Mouse (Mus musculus) olfactory bulb, adult 2 months (tissue): ENCODE data around the gene Lrrc28. TPM values are rescaled to one million over a fixed set of nuclear protein-coding genes. Genes with fewer than 3 reads are reported as not detected.

ENCODE experiments used
- H3K27ac ChIP-seq: fragments of 200-500 bp; 2 replicates; pipeline ENCODE4 v1.5.1; 2012; ENCODE audit warnings: low read depth, low read length; ENCODE audit not compliant: insufficient read depth
- H3K4me1 ChIP-seq: fragments of 200-500 bp; 2 replicates; pipeline ENCODE4 v1.6.1; 2012; ENCODE audit warnings: low read length; ENCODE audit not compliant: control insufficient read depth, insufficient read depth
- H3K4me3 ChIP-seq: fragments of 200-500 bp; 2 replicates; pipeline ENCODE4 v1.5.1; 2012; ENCODE audit warnings: mild to moderate bottlenecking, low read depth, low read length, moderate library complexity; ENCODE audit not compliant: insufficient read depth
- CTCF ChIP-seq: fragments of 200-500 bp; IDR thresholded peaks from 2 replicates; pipeline ENCODE4 v1.5.1; 2012; ENCODE audit warnings: low read depth, mild to moderate bottlenecking, low read length, moderate library complexity; ENCODE audit not compliant: insufficient read depth
- POLR2A ChIP-seq: fragments of 200-500 bp; IDR thresholded peaks from 2 replicates; pipeline ENCODE4 v1.6.1; 2012; ENCODE audit warnings: mild to moderate bottlenecking, low read depth, low read length, moderate library complexity; ENCODE audit not compliant: insufficient read depth
- whole genome bisulfite sequencing: fragments of 180-500 bp; shearing (Covaris S2); methylation state at CpG from one replicate; pipeline ENCODE4 v1.1.7; 2018; 5-methylcytosine and 5-hydroxymethylcytosine counted together
- polyA plus RNA-seq: library from polyadenylated mRNA; stranded (reverse); fragments of >200 nt; gene quantifications from 2 replicates; pipeline ENCODE4 v1.2.4, GENCODE M21; 2012; ENCODE audit warnings: low replicate concordance; ENCODE audit not compliant: missing spikeins, insufficient read depth, insufficient read length

The Lrrc28 gene
- polyA plus RNA-seq, 1 experiment, result not detected

DNA sequence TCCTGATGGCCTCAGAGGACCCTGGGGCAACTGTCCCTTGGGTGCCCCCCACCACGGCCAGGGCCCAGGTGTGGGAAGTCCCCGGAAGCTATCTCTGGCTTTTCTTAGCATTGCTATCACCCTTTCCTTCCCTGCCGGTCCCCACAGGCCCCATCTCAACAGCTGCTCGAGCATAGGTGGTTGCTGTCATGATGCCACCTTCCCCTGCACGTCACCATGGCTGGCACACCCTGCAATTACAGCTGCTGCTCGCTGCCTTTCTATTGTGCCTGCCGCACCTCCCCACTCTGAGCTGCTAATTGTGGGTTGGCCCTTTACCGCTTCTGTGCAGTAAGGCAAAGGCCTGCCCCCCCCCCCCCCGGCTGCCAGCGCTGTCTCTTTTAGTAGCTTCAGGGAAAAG, 167.1 kb downstream of the Lrrc28 start:
- H3K4me3 ChIP-seq, result no peak overlapping the region
- WGBS, result 14% methylated on average over 9 of the region's 10 CpGs
- H3K27ac ChIP-seq, result peak overlapping the region; percentile 89
- TF ChIP-seq CTCF (no peak), POLR2A (no peak)
- peaks cover 47% of the 10 kb centered on the region for H3K4me1 ChIP-seq

DNA sequence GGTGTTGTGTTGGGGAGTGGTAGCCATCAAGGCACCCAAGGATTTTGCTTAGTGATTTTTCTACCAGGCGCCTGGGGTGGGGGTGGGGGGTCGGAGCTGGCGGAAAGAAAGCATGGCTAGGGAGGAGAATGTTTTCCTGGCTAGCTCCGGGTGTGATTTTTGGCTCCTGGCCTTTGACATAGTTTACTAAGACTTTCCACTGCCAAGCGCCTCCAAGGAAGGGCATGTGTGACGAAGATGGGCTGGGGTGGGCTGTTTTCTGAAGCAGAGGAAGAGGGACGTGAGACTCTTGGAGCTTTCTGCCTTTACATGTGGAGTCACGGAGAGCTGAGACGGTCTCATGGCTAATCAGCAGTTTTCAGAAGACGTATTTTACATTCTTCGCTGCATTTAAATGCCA, 173.8 kb downstream of the Lrrc28 start:
- no peak for TF ChIP-seq CTCF
- TF ChIP-seq POLR2A, result no peak
- WGBS, result 58% methylated on average over 11 of the region's 11 CpGs
- H3K4me1 ChIP-seq, result peaks cover 6% of the 10 kb centered on the region; the same call in 1 of the 2 replicates
- H3K27ac ChIP-seq, result no peak overlapping the region
- H3K4me3 ChIP-seq, result no peak overlapping the region

DNA sequence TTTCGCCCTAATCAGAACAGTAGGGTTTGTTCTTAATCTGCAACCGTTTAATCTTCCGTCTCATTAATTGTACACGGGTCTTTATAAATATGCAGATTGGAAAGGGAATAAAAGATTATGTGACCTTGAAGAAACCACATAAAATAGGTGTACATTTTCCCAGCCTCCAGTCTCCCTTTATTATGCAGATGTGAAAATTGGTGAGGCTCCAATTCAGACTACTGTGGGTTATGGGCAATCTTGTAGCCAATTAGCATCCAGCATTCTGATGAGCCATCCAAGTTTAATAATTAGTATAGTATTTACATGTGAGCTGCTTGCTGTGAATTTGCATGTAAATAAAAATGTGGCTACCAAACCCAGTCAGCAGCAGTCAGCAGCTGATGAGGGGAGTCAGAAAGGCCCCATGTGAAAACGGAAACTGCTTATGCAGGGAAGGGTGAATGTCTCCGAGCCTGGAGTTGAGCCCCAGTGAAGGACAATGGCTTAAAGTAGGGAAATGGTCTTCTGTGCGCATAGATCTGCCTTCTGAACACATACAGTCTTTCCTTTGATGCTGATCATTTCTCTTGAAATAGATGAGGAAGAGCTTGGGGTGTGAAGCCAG, 176.2 kb downstream of the Lrrc28 start:
- no peaks in the 10 kb centered on the region; the same call in 1 of the 2 replicates for H3K4me1 ChIP-seq
- TF ChIP-seq CTCF, result no peak
- no peak for TF ChIP-seq POLR2A
- H3K4me3 ChIP-seq, result no peak overlapping the region
- WGBS, result 59% methylated on average over 7 of the region's 7 CpGs
- H3K27ac ChIP-seq, result no peak overlapping the region

DNA sequence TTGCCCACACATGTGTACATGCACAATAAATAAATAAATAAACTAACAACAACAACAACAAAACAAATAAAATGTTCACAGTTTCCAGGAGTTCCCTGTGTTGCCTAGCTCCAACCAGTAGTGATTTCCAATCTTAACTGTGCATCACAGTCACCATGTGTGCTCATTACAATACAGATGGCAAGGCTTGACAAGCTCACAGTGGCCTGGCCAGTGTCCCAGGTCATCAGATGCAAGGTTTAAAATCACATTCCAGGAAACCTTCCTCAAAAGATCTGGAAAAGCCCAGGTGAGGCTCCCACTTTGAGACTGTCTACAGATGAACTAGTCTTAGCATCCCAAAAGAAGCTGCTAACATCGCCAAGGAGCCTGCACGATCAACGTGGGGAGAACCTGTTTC, 176.9 kb downstream of the Lrrc28 start:
- WGBS, result 62% methylated on average over 3 of the region's 3 CpGs
- H3K4me3 ChIP-seq, result no peak overlapping the region
- TF ChIP-seq CTCF, result no peak
- TF ChIP-seq POLR2A, result no peak
- peaks cover 5% of the 10 kb centered on the region; the same call in 1 of the 2 replicates for H3K4me1 ChIP-seq
- H3K27ac ChIP-seq, result no peak overlapping the region

DNA sequence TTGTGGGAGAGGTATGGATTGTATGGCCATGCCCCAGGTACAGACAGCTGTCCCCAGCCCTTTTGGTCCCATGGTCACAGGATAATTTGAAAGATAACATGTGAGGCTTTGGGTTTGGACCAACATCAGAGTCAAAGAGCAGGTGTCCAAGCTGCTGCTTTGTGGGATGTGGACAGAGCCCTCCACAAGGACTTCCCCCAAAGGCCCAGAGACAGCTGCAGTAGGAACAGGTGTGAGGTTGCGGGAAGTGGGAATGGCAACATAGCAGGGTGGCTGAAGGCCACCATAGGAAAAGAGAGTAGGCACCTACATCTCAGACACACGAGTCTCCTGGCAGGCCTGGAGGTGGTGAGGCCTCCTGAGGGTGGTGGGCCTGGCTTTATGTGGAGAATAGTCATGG, 178.7 kb downstream of the Lrrc28 start:
- WGBS, result 91% methylated on average over 2 of the region's 2 CpGs
- Histone ChIP-seq H3K4me3 (no peak overlapping the region), H3K4me1 (peaks cover 20% of the 10 kb centered on the region), H3K27ac (no peak overlapping the region)
- TF ChIP-seq POLR2A (no peak), CTCF (no peak)

DNA sequence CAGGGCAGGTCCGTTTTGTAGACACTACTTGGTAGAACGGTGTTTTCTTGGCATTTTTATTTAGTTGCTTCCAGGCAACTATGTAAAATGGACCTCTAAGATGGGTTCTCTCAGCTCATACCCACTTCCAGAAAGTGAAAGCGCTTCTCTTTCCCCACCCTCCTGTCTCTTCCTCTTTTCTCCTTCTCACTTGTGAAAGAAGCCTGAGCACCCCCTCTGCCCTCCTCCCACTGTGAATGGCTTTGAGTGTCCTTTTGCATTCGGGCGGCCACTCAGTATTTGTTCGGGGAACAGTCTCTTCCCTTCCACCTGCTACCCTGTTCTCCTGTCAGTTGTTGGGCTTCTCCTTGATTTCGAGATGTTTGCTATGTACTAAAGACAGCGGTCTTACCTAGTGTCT, 180.4 kb downstream of the Lrrc28 start:
- Histone ChIP-seq H3K27ac (no peak overlapping the region), H3K4me3 (no peak overlapping the region), H3K4me1 (peaks cover 31% of the 10 kb centered on the region)
- TF ChIP-seq CTCF (no peak), POLR2A (no peak)
- 95% methylated on average over 8 of the region's 8 CpGs for WGBS

DNA sequence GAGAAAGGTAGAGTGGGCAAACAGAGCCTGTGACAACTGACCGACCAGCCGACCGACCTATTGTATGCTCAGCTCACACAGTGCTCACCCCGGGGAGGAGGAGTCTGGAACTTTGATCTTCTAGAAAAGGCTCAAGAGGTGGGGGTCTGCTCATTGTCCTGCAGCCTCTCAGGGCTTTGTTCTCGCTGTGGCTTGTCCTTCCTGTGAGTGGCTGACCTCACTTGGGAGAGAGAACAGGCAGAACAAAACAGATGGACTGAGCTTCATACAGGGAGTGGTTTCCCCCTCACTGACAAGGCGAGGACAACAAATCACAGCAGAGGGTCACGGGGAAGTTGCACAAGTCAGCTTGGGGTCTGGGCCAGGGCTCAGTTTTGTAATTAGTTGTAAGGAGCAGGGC, 181.5 kb downstream of the Lrrc28 start:
- no peak for TF ChIP-seq CTCF
- TF ChIP-seq POLR2A, result no peak
- 73% methylated on average over 7 of the region's 7 CpGs for WGBS
- H3K27ac ChIP-seq, result no peak overlapping the region

More for the DNA sequence above, 181.5 kb downstream of the Lrrc28 start:
- Histone ChIP-seq H3K4me1 (peaks cover 35% of the 10 kb centered on the region), H3K4me3 (no peak overlapping the region)

Other genes with a start within 250 kb of the Lrrc28 start
- not detected in 2 replicates for gene Ttc23, start 2.1 kb upstream of the Lrrc28 start, polyA plus RNA-seq
- gene Synm, start 114.5 kb upstream of the Lrrc28 start, polyA plus RNA-seq, result not detected in 2 replicates